Mouse (Mus musculus) frontal cortex, postnatal 36 days (tissue): ENCODE measurements around the gene Cnot2.

Experiments used
- DNase-seq, 2 experiments: peaks; one replicate each; pipeline ENCODE4 v3.0.0; 2022; ENCODE audit warnings: low spot score in 2 of 2

The Cnot2 gene

GRCm38 (mm10) chr10:116480988-116481387, 100.3 kb downstream of the Cnot2 start:
- DNase-seq: no peak

GRCm38 (mm10) chr10:116476559-116476958, 104.8 kb downstream of the Cnot2 start:
- no peak for DNase-seq

GRCm38 (mm10) chr10:116475725-116476124, 105.6 kb downstream of the Cnot2 start:
- no peak for DNase-seq

- DNase-seq: peak; percentile 57 to 62
Measured at GRCm38 (mm10) chr10:116473759-116474549, 107.4 kb downstream of the Cnot2 start, which contains the start of gene Kcnmb4. Gene Kcnmb4, minus strand, starts transcription at chr10:116473878.

- DNase-seq: peak; percentile 52 to 62
Measured at GRCm38 (mm10) chr10:116473071-116473758, 108.1 kb downstream of the Cnot2 start.

GRCm38 (mm10) chr10:116472579-116472978, 108.7 kb downstream of the Cnot2 start:
- DNase-seq: no peak

- DNase-seq: no peak
Measured at GRCm38 (mm10) chr10:116470306-116470925, 110.9 kb downstream of the Cnot2 start.

GRCm38 (mm10) chr10:116468094-116468493, 113.2 kb downstream of the Cnot2 start:
- DNase-seq: no peak

- no peak for DNase-seq
Measured at GRCm38 (mm10) chr10:116463753-116464345, 117.5 kb downstream of the Cnot2 start.

- DNase-seq: no peak
Measured at GRCm38 (mm10) chr10:116461443-116461842, 119.9 kb downstream of the Cnot2 start.

- peak in 1 of 2 experiments; percentile 47 for DNase-seq
Measured at GRCm38 (mm10) chr10:116458786-116459185, 122.5 kb downstream of the Cnot2 start.

GRCm38 (mm10) chr10:116452771-116453170, 128.5 kb downstream of the Cnot2 start:
- no peak for DNase-seq

GRCm38 (mm10) chr10:116450621-116451020, 130.7 kb downstream of the Cnot2 start:
- no peak for DNase-seq

- DNase-seq: no peak
Measured at GRCm38 (mm10) chr10:116448166-116448565, 133.1 kb downstream of the Cnot2 start.

GRCm38 (mm10) chr10:116447176-116447575, 134.1 kb downstream of the Cnot2 start:
- no peak for DNase-seq

GRCm38 (mm10) chr10:116446040-116446439, 135.3 kb downstream of the Cnot2 start:
- DNase-seq: no peak

- no peak for DNase-seq
Measured at GRCm38 (mm10) chr10:116444826-116445225, 136.5 kb downstream of the Cnot2 start.

- DNase-seq: no peak
Measured at GRCm38 (mm10) chr10:116444371-116444770, 136.9 kb downstream of the Cnot2 start.

- no peak for DNase-seq
Measured at GRCm38 (mm10) chr10:116440946-116441345, 140.4 kb downstream of the Cnot2 start.

GRCm38 (mm10) chr10:116440088-116440487, 141.2 kb downstream of the Cnot2 start:
- DNase-seq: no peak

GRCm38 (mm10) chr10:116435455-116435854, 145.9 kb downstream of the Cnot2 start:
- DNase-seq: no peak
